Mouse (Mus musculus) midbrain, embryonic 13.5 days (tissue): ENCODE data around the gene Fabp1. TPM values are rescaled to one million over a fixed set of nuclear protein-coding genes. Genes with fewer than 3 reads are reported as not detected.

Experiments used
- ATAC-seq: fragments of 200-750 bp; cut with Nextera tagmentation; 2 replicates; pipeline ENCODE4 v1.8.0; 2017; ENCODE audit warnings: mild to moderate bottlenecking, moderate TSS enrichment, moderate library complexity
- H3K27ac ChIP-seq: fragments of 300-500 bp; sonication (generic); 2 replicates; pipeline ENCODE4 v1.5.1; 2015; ENCODE audit warnings: inconsistent platforms, mild to moderate bottlenecking, moderate library complexity
- H3K27me3 ChIP-seq: fragments of 300-500 bp; sonication (generic); 2 replicates; pipeline ENCODE4 v1.6.1; 2015; ENCODE audit warnings: mild to moderate bottlenecking, inconsistent platforms
- H3K36me3 ChIP-seq: fragments of 300-500 bp; sonication (generic); 2 replicates; pipeline ENCODE4 v1.6.1; 2015; ENCODE audit warnings: mild to moderate bottlenecking, inconsistent platforms
- H3K4me1 ChIP-seq: fragments of 300-500 bp; sonication (generic); replicated peaks from 2 replicates; pipeline ENCODE4 v1.6.1; 2015; ENCODE audit warnings: inconsistent platforms
- H3K4me2 ChIP-seq: fragments of 300-500 bp; sonication (generic); replicated peaks from 2 replicates; pipeline ENCODE4 v1.6.1; 2015; ENCODE audit warnings: moderate library complexity, mild to moderate bottlenecking, inconsistent platforms
- H3K4me3 ChIP-seq: fragments of 300-500 bp; sonication (generic); replicated peaks from 2 replicates; pipeline ENCODE4 v1.5.1; 2015; ENCODE audit warnings: mild to moderate bottlenecking, inconsistent platforms
- H3K9ac ChIP-seq: fragments of 300-500 bp; sonication (generic); replicated peaks from 2 replicates; pipeline ENCODE4 v1.6.1; 2015; ENCODE audit warnings: mild to moderate bottlenecking, inconsistent platforms
- H3K9me3 ChIP-seq: fragments of 300-500 bp; sonication (generic); 2 replicates; pipeline ENCODE4 v1.6.1; 2016; ENCODE audit warnings: mild to moderate bottlenecking, inconsistent platforms
- WGBS: fragments of 180-500 bp; shearing (Covaris S2); methylation state at CpG from one replicate; pipeline ENCODE4 v1.1.7; 2015; 5-methylcytosine and 5-hydroxymethylcytosine counted together
- polyA plus RNA-seq: library from polyadenylated mRNA; unstranded; fragments of >200 nt; fragmentation: Nextera tagmentation; extraction: Ambion mirVana; gene quantifications from 2 replicates; pipeline ENCODE4 v1.2.1, GENCODE M21; 2015

Fabp1 gene
- polyA plus RNA-seq, 1 experiment from 2014 or later = not detected

GRCm38 (mm10) chr6:71224184-71224943, 24.7 kb downstream of the Fabp1 start:
- no peaks in the 10 kb centered on the region for H3K27me3 ChIP-seq
- H3K9me3 ChIP-seq = no peaks in the 10 kb centered on the region
- ATAC-seq = no peak
- no peaks in the 10 kb centered on the region for H3K36me3 ChIP-seq
- WGBS = 84% methylated on average over 3 of the region's 3 CpGs
- peaks cover 14% of the 10 kb centered on the region for H3K4me1 ChIP-seq
- H3K9ac ChIP-seq = no peak overlapping the region
- no peak overlapping the region for H3K4me2 ChIP-seq
- H3K4me3 ChIP-seq = no peak overlapping the region
- H3K27ac ChIP-seq = no peak overlapping the region

GRCm38 (mm10) chr6:71226544-71226943, 26.9 kb downstream of the Fabp1 start:
- ATAC-seq = no peak
- Histone ChIP-seq H3K9me3 (no peaks in the 10 kb centered on the region), H3K27me3 (no peaks in the 10 kb centered on the region), H3K9ac (no peak overlapping the region), H3K27ac (no peak overlapping the region), H3K4me2 (no peak overlapping the region), H3K4me3 (no peak overlapping the region), H3K4me1 (peaks cover 14% of the 10 kb centered on the region), H3K36me3 (no peaks in the 10 kb centered on the region)
- WGBS = 14% methylated on average over 6 of the region's 6 CpGs

- H3K36me3 ChIP-seq = no peaks in the 10 kb centered on the region
- no peak overlapping the region for H3K9ac ChIP-seq
- H3K4me2 ChIP-seq = no peak overlapping the region
- no peak for ATAC-seq
- peaks cover 14% of the 10 kb centered on the region for H3K4me1 ChIP-seq
- 4% methylated on average over 7 of the region's 7 CpGs for whole genome bisulfite sequencing
- no peaks in the 10 kb centered on the region for H3K9me3 ChIP-seq
- no peak overlapping the region for H3K27ac ChIP-seq
- no peak overlapping the region for H3K4me3 ChIP-seq
- H3K27me3 ChIP-seq = no peaks in the 10 kb centered on the region
These were observed 27.6 kb downstream of the Fabp1 start for GRCm38 (mm10) chr6:71227157-71227770.

- ATAC-seq = no peak
- Histone ChIP-seq H3K9me3 (no peaks in the 10 kb centered on the region), H3K27ac (no peak overlapping the region), H3K4me2 (no peak overlapping the region), H3K4me3 (no peak overlapping the region), H3K27me3 (no peaks in the 10 kb centered on the region), H3K36me3 (no peaks in the 10 kb centered on the region), H3K4me1 (no peaks in the 10 kb centered on the region), H3K9ac (no peak overlapping the region)
- WGBS = 89% methylated on average over 13 of the region's 13 CpGs
These were observed 35.5 kb downstream of the Fabp1 start for GRCm38 (mm10) chr6:71235121-71235520.

- ATAC-seq = no peak
- H3K4me2 ChIP-seq = no peak overlapping the region
- H3K27me3 ChIP-seq = no peaks in the 10 kb centered on the region
- H3K4me3 ChIP-seq = no peak overlapping the region
- H3K9ac ChIP-seq = no peak overlapping the region
- no peak overlapping the region for H3K27ac ChIP-seq
- H3K36me3 ChIP-seq = no peaks in the 10 kb centered on the region
- H3K9me3 ChIP-seq = no peaks in the 10 kb centered on the region
- H3K4me1 ChIP-seq = no peaks in the 10 kb centered on the region
- WGBS = 77% methylated on average over 3 of the region's 3 CpGs
These were observed 36.3 kb downstream of the Fabp1 start for GRCm38 (mm10) chr6:71235944-71236343.

- no peaks in the 10 kb centered on the region for H3K9me3 ChIP-seq
- no peaks in the 10 kb centered on the region for H3K36me3 ChIP-seq
- no peak for ATAC-seq
- no peaks in the 10 kb centered on the region for H3K4me1 ChIP-seq
- WGBS = 80% methylated on average over 6 of the region's 6 CpGs
- H3K27me3 ChIP-seq = no peaks in the 10 kb centered on the region
- H3K27ac ChIP-seq = no peak overlapping the region
- no peak overlapping the region for H3K4me3 ChIP-seq
- H3K4me2 ChIP-seq = no peak overlapping the region
- no peak overlapping the region for H3K9ac ChIP-seq
These were observed 36.9 kb downstream of the Fabp1 start for GRCm38 (mm10) chr6:71236506-71236905.

GRCm38 (mm10) chr6:71237031-71237431, 37.4 kb downstream of the Fabp1 start:
- no peaks in the 10 kb centered on the region for H3K36me3 ChIP-seq
- H3K9me3 ChIP-seq = no peaks in the 10 kb centered on the region
- WGBS = 92% methylated on average over 6 of the region's 6 CpGs
- H3K4me3 ChIP-seq = no peak overlapping the region
- H3K4me2 ChIP-seq = no peak overlapping the region
- no peak overlapping the region for H3K27ac ChIP-seq
- H3K27me3 ChIP-seq = no peaks in the 10 kb centered on the region
- no peaks in the 10 kb centered on the region for H3K4me1 ChIP-seq
- ATAC-seq = no peak
- no peak overlapping the region for H3K9ac ChIP-seq

GRCm38 (mm10) chr6:71239069-71239750, 39.6 kb downstream of the Fabp1 start:
- Histone ChIP-seq H3K36me3 (no peaks in the 10 kb centered on the region), H3K4me3 (no peak overlapping the region), H3K9me3 (no peaks in the 10 kb centered on the region), H3K27me3 (no peaks in the 10 kb centered on the region), H3K4me2 (no peak overlapping the region), H3K4me1 (no peaks in the 10 kb centered on the region), H3K27ac (no peak overlapping the region), H3K9ac (no peak overlapping the region)
- 93% methylated on average over 26 of the region's 26 CpGs for WGBS
- ATAC-seq = no peak

- Histone ChIP-seq H3K4me2 (no peak overlapping the region), H3K9me3 (no peaks in the 10 kb centered on the region), H3K27me3 (no peaks in the 10 kb centered on the region), H3K4me1 (no peaks in the 10 kb centered on the region), H3K27ac (no peak overlapping the region), H3K36me3 (no peaks in the 10 kb centered on the region), H3K4me3 (no peak overlapping the region), H3K9ac (no peak overlapping the region)
- WGBS = 91% methylated on average over 7 of the region's 7 CpGs
- no peak for ATAC-seq
These were observed 41.2 kb downstream of the Fabp1 start for GRCm38 (mm10) chr6:71240831-71241230.

GRCm38 (mm10) chr6:71242811-71243210, 43.2 kb downstream of the Fabp1 start:
- H3K9ac ChIP-seq = no peak overlapping the region
- no peak overlapping the region for H3K27ac ChIP-seq
- no peak for ATAC-seq
- H3K4me3 ChIP-seq = no peak overlapping the region
- no peaks in the 10 kb centered on the region for H3K4me1 ChIP-seq
- H3K4me2 ChIP-seq = no peak overlapping the region
- no peaks in the 10 kb centered on the region for H3K36me3 ChIP-seq
- H3K27me3 ChIP-seq = no peaks in the 10 kb centered on the region
- 83% methylated on average over 1 of the region's 1 CpGs for WGBS
- no peaks in the 10 kb centered on the region for H3K9me3 ChIP-seq

- ATAC-seq = no peak
- Histone ChIP-seq H3K9ac (no peak overlapping the region), H3K4me1 (no peaks in the 10 kb centered on the region), H3K27ac (no peak overlapping the region), H3K9me3 (no peaks in the 10 kb centered on the region), H3K27me3 (no peaks in the 10 kb centered on the region), H3K4me3 (no peak overlapping the region), H3K4me2 (no peak overlapping the region), H3K36me3 (no peaks in the 10 kb centered on the region)
- WGBS = 91% methylated on average over 3 of the region's 3 CpGs
These were observed 43.6 kb downstream of the Fabp1 start for GRCm38 (mm10) chr6:71243258-71243657.

- Histone ChIP-seq H3K4me1 (no peaks in the 10 kb centered on the region), H3K27ac (no peak overlapping the region), H3K4me3 (no peak overlapping the region), H3K9ac (no peak overlapping the region), H3K4me2 (no peak overlapping the region), H3K36me3 (no peaks in the 10 kb centered on the region), H3K9me3 (no peaks in the 10 kb centered on the region), H3K27me3 (no peaks in the 10 kb centered on the region)
- no peak for ATAC-seq
- WGBS = 93% methylated on average over 1 of the region's 1 CpGs
These were observed 48.8 kb downstream of the Fabp1 start for GRCm38 (mm10) chr6:71248420-71248819.
